Mouse (Mus musculus) brown adipose tissue, adult 24 weeks (tissue): ENCODE data around the gene Itln1. TPM values are rescaled to one million over a fixed set of nuclear protein-coding genes. Genes with fewer than 3 reads are reported as not detected.

Source experiments
- H3K27ac ChIP-seq: fragments of 200-500 bp; replicated peaks from 2 replicates; pipeline ENCODE4 v1.5.1; 2012; ENCODE audit warnings: low read depth, mild to moderate bottlenecking, low read length
- H3K4me1 ChIP-seq: fragments of 200-500 bp; 2 replicates; pipeline ENCODE4 v1.6.1; 2012; ENCODE audit warnings: low read length, mixed read lengths; ENCODE audit not compliant: control insufficient read depth, insufficient read depth, insufficient read length
- H3K4me3 ChIP-seq: fragments of 200-500 bp; 2 replicates; pipeline ENCODE4 v1.5.1; 2012; ENCODE audit warnings: low read depth, mild to moderate bottlenecking, low read length, moderate library complexity; ENCODE audit not compliant: insufficient read depth
- polyA plus RNA-seq: library from polyadenylated mRNA; stranded (reverse); fragments of >200 nt; gene quantifications from 2 replicates; pipeline ENCODE4 v1.2.4, GENCODE M21; 2012; ENCODE audit not compliant: missing spikeins, insufficient read depth, insufficient read length

Gene Itln1
- not detected in 2 replicates for polyA plus RNA-seq

GRCm38 (mm10) chr1:171535194-171535593, at the start of gene Itln1:
Gene Itln1, minus strand, starts transcription at chr1:171535294.
- Histone ChIP-seq H3K4me1 (no peaks in the 10 kb centered on the region), H3K4me3 (no peak within 1 kb of the TSS), H3K27ac (no peak within 1 kb of the TSS)

- H3K4me1 ChIP-seq, result no peaks in the 10 kb centered on the region
- no peak overlapping the region for H3K4me3 ChIP-seq
- no peak overlapping the region for H3K27ac ChIP-seq
Measured at GRCm38 (mm10) chr1:171584584-171584983, 49.5 kb upstream of the Itln1 start.

GRCm38 (mm10) chr1:171577168-171577567, 42.1 kb upstream of the Itln1 start:
- Histone ChIP-seq H3K4me1 (no peaks in the 10 kb centered on the region; the same call in 1 of the 2 replicates), H3K4me3 (no peak overlapping the region), H3K27ac (no peak overlapping the region)

GRCm38 (mm10) chr1:171568436-171568835, 33.3 kb upstream of the Itln1 start:
- no peak overlapping the region for H3K27ac ChIP-seq
- H3K4me1 ChIP-seq, result no peaks in the 10 kb centered on the region
- H3K4me3 ChIP-seq, result no peak overlapping the region

- Histone ChIP-seq H3K4me1 (no peaks in the 10 kb centered on the region), H3K4me3 (no peak overlapping the region), H3K27ac (no peak overlapping the region)
Measured at GRCm38 (mm10) chr1:171566777-171567176, 31.7 kb upstream of the Itln1 start.

GRCm38 (mm10) chr1:171565888-171566287, 30.8 kb upstream of the Itln1 start:
- Histone ChIP-seq H3K4me1 (no peaks in the 10 kb centered on the region), H3K4me3 (no peak overlapping the region), H3K27ac (no peak overlapping the region)

GRCm38 (mm10) chr1:171564247-171564646, 29.2 kb upstream of the Itln1 start:
- Histone ChIP-seq H3K4me3 (no peak overlapping the region), H3K4me1 (no peaks in the 10 kb centered on the region), H3K27ac (no peak overlapping the region)

- Histone ChIP-seq H3K4me3 (no peak overlapping the region), H3K27ac (no peak overlapping the region), H3K4me1 (no peaks in the 10 kb centered on the region)
Measured at GRCm38 (mm10) chr1:171563042-171563441, 27.9 kb upstream of the Itln1 start.

- Histone ChIP-seq H3K27ac (no peak overlapping the region), H3K4me3 (no peak overlapping the region), H3K4me1 (no peaks in the 10 kb centered on the region)
Measured at GRCm38 (mm10) chr1:171561639-171562225, 26.6 kb upstream of the Itln1 start.

GRCm38 (mm10) chr1:171561200-171561599, 26.1 kb upstream of the Itln1 start:
- Histone ChIP-seq H3K4me1 (no peaks in the 10 kb centered on the region), H3K27ac (no peak overlapping the region), H3K4me3 (no peak overlapping the region)

GRCm38 (mm10) chr1:171560262-171560661, 25.2 kb upstream of the Itln1 start:
- no peaks in the 10 kb centered on the region for H3K4me1 ChIP-seq
- no peak overlapping the region for H3K27ac ChIP-seq
- H3K4me3 ChIP-seq, result no peak overlapping the region

- no peak within 1 kb of the TSS for H3K27ac ChIP-seq
- H3K4me1 ChIP-seq, result no peaks in the 10 kb centered on the region
- no peak within 1 kb of the TSS for H3K4me3 ChIP-seq
Measured at GRCm38 (mm10) chr1:171558898-171559297, 23.8 kb upstream of the Itln1 start, which contains the start of gene Cd244a. Gene Cd244a, plus strand, starts transcription at chr1:171559193.

- Histone ChIP-seq H3K27ac (no peak overlapping the region), H3K4me3 (no peak overlapping the region), H3K4me1 (no peaks in the 10 kb centered on the region)
Measured at GRCm38 (mm10) chr1:171558407-171558806, 23.3 kb upstream of the Itln1 start.

- Histone ChIP-seq H3K27ac (no peak overlapping the region), H3K4me3 (no peak overlapping the region), H3K4me1 (no peaks in the 10 kb centered on the region)
Measured at GRCm38 (mm10) chr1:171556366-171556765, 21.3 kb upstream of the Itln1 start.

GRCm38 (mm10) chr1:171553359-171554341, 18.6 kb upstream of the Itln1 start:
- no peak overlapping the region for H3K27ac ChIP-seq
- no peak overlapping the region for H3K4me3 ChIP-seq
- H3K4me1 ChIP-seq, result no peaks in the 10 kb centered on the region
